Mouse (Mus musculus) hindbrain, embryonic 16.5 days (tissue): Measurements from ENCODE around the gene Mcu. TPM values are rescaled to one million over a fixed set of nuclear protein-coding genes. Genes with fewer than 3 reads are reported as not detected.

Source experiments
- ATAC-seq: fragments of 200-750 bp; cut with Nextera tagmentation; 2 replicates; pipeline ENCODE4 v1.8.0; 2017; ENCODE audit warnings: moderate TSS enrichment, moderate library complexity
- H3K27ac ChIP-seq: fragments of 300-500 bp; sonication (generic); 2 replicates; pipeline ENCODE4 v1.5.1; 2014; ENCODE audit warnings: low read depth, mild to moderate bottlenecking, control low read depth, low read length, moderate library complexity
- H3K27me3 ChIP-seq: fragments of 300-500 bp; sonication (generic); replicated peaks from 2 replicates; pipeline ENCODE4 v1.6.1; 2014; ENCODE audit warnings: low read length; ENCODE audit not compliant: control insufficient read depth, insufficient read depth
- H3K36me3 ChIP-seq: fragments of 300-500 bp; sonication (generic); 2 replicates; pipeline ENCODE4 v1.6.1; 2014; ENCODE audit warnings: mild to moderate bottlenecking, low read length, moderate library complexity, mixed read lengths; ENCODE audit not compliant: control insufficient read depth, insufficient read depth
- H3K4me1 ChIP-seq: fragments of 300-500 bp; sonication (generic); 2 replicates; pipeline ENCODE4 v1.6.1; 2014; ENCODE audit warnings: low read depth, low read length; ENCODE audit not compliant: control insufficient read depth, insufficient read depth
- H3K4me2 ChIP-seq: fragments of 300-500 bp; sonication (generic); 2 replicates; pipeline ENCODE4 v1.6.1; 2014; ENCODE audit warnings: mild to moderate bottlenecking, low read length, control low read depth, moderate library complexity
- H3K4me3 ChIP-seq: fragments of 300-500 bp; sonication (generic); 2 replicates; pipeline ENCODE4 v1.5.1; 2014; ENCODE audit warnings: mild to moderate bottlenecking, low read length, control low read depth, moderate library complexity
- H3K9ac ChIP-seq: fragments of 300-500 bp; sonication (generic); 2 replicates; pipeline ENCODE4 v1.6.1; 2014; ENCODE audit warnings: low read depth, mild to moderate bottlenecking, control low read depth, low read length, moderate library complexity
- H3K9me3 ChIP-seq: fragments of 300-500 bp; sonication (generic); 2 replicates; pipeline ENCODE4 v1.6.1; 2014; ENCODE audit warnings: mild to moderate bottlenecking, low read length, moderate library complexity; ENCODE audit not compliant: control insufficient read depth
- WGBS: fragments of 180-500 bp; shearing (Covaris S2); extraction: QIAGEN DNeasy Blood & Tissue Kit; methylation state at CpG from one replicate; pipeline ENCODE4 v1.1.7; 2014; 5-methylcytosine and 5-hydroxymethylcytosine counted together
- polyA plus RNA-seq: library from polyadenylated mRNA; unstranded; fragments of >200 nt; fragmentation: Nextera tagmentation; extraction: Ambion mirVana; gene quantifications from 2 replicates; pipeline ENCODE4 v1.2.1, GENCODE M21; 2015

The Mcu gene
- polyA plus RNA-seq, 1 experiment from 2014 or later = 35.7 TPM

DNA sequence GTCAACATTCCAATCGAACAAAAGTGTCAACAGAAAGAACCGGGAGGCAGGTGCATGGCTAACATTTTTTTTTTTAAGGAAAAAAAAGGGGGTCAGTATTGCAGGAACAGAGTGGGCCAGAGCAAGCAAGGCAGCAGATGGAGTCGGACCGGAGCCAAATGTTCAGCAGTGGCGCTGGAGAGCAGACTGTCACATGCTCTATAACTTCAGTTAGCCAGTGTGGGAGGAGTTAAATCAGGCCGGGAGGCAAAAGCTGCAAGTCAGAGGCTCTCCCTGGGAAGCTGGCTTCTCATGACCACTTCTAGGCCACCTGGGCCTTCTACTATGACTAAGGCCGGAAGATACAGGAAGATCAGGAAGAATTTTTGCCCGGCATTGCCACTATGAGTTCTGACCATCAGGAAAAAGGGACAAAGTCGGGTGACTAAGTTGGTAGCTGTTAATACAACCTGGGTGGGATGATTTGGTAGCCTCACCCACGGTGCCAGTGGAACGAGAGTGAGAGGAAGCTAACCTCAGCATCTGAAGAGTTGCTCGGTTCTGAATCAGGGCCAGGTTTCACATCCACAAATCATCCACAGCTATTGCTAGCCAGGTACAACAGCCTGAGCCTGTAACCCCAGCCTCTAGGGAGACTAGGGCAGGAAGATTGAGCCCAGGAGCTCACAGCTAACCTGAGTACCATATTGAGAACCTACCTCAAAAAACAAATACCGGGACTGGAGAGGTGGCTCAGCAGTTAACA is 22.5 kb downstream of the Mcu start:
- no peak overlapping the region for H3K27ac ChIP-seq

DNA sequence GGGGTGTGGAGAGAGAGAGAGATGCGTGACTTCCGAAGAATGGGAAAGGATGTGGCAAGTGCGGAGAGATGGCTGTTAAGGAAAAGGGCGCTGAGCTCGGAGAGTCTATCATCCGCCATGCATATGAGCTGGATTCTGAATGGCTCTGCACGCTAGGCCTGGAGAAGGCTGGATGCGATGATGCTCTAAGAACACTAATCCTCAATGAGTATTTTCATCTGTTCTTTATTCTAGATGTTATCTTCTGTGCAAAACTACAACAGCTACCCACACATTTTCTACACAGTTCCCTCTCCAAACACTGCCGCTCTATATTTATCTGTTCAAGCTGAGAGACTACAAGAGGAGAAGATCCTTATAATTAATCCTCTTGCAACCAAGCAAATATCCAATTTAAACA is 25.9 kb downstream of the Mcu start:
- H3K4me1 ChIP-seq = no peaks in the 10 kb centered on the region
- no peak overlapping the region for H3K4me2 ChIP-seq
- no peak overlapping the region for H3K9ac ChIP-seq
- WGBS = 94% methylated on average over 9 of the region's 9 CpGs
- no peaks in the 10 kb centered on the region for H3K9me3 ChIP-seq
- no peaks in the 10 kb centered on the region for H3K36me3 ChIP-seq
- H3K27ac ChIP-seq = no peak overlapping the region
- no peaks in the 10 kb centered on the region for H3K27me3 ChIP-seq
- H3K4me3 ChIP-seq = no peak overlapping the region
- ATAC-seq = no peak

More for the DNA sequence above, 22.5 kb downstream of the Mcu start:
- H3K4me1 ChIP-seq = no peaks in the 10 kb centered on the region
- no peak overlapping the region for H3K9ac ChIP-seq
- no peaks in the 10 kb centered on the region for H3K9me3 ChIP-seq
- WGBS = 80% methylated on average over 13 of the region's 13 CpGs
- peak; percentile 81 for ATAC-seq
- H3K36me3 ChIP-seq = no peaks in the 10 kb centered on the region
- no peak overlapping the region for H3K4me3 ChIP-seq
- H3K4me2 ChIP-seq = no peak overlapping the region
- H3K27me3 ChIP-seq = no peaks in the 10 kb centered on the region

DNA sequence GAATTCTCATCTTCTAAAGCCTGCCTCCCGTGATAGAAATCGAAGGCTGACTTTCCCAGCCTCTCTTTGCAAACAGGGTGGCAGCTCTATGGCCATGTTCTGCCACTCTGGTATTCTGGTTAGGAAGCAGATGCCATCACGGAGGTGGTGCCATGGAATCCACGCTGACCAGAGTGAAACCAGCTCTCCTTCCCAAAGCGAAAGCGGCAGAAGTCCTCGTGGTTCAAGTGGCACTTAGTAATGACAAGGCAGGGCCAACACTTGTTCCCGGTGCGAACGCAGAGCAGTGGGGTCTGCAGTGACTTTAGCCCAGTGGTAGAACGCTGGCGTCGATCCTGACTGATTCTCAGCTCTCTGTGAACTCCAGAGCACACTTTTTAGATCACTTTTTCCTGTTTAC is 26.6 kb downstream of the Mcu start:
- H3K27me3 ChIP-seq = no peaks in the 10 kb centered on the region
- no peak overlapping the region for H3K9ac ChIP-seq
- H3K36me3 ChIP-seq = no peaks in the 10 kb centered on the region
- H3K4me2 ChIP-seq = no peak overlapping the region
- no peaks in the 10 kb centered on the region for H3K4me1 ChIP-seq
- ATAC-seq = no peak
- no peak overlapping the region for H3K27ac ChIP-seq
- 92% methylated on average over 13 of the region's 13 CpGs for WGBS
- H3K4me3 ChIP-seq = no peak overlapping the region
- H3K9me3 ChIP-seq = no peaks in the 10 kb centered on the region

DNA sequence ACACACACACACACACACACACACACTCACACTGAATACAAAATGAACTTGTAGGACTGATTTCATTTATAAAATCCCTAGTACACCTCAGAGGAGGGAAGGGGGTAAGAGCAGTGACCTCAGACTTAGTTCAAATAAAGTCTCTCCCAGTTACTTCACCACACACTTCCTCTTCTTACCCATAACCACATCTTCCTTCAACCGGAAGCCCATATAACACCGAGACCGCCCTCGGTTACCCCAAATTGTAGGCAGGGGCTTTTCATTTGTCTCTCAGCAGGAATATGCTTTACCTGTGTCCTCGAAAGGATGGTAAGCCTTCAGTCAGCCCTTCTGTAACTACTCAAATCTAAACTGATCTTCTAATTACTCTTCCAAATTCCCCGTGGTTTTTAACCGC is 27.1 kb downstream of the Mcu start:
- Histone ChIP-seq H3K9me3 (no peaks in the 10 kb centered on the region), H3K9ac (no peak overlapping the region), H3K27ac (no peak overlapping the region), H3K36me3 (no peaks in the 10 kb centered on the region), H3K4me3 (no peak overlapping the region), H3K27me3 (no peaks in the 10 kb centered on the region), H3K4me2 (no peak overlapping the region), H3K4me1 (no peaks in the 10 kb centered on the region)
- WGBS = 85% methylated on average over 7 of the region's 7 CpGs
- no peak for ATAC-seq

DNA sequence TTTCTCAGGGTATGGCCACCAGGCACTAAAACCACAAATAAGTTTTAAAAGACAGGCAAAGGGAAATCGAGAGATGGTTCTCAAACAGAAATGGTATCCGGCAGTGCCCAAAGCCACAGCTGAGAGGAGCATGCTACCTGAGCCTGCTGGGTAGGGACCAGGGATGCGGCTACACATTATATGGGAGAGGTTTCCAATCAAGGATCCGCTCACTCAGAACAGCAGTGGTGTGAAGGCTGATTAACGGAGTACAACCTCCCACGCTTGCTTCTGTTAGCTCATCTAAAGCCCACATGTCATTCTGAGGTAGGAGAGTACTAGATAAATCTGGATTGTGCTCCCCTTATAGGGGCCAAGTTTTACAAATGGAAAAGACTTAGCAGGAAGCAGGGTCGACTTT is 28.4 kb downstream of the Mcu start:
- WGBS = 89% methylated on average over 7 of the region's 7 CpGs
- no peaks in the 10 kb centered on the region for H3K4me1 ChIP-seq
- no peaks in the 10 kb centered on the region for H3K36me3 ChIP-seq
- H3K4me3 ChIP-seq = no peak overlapping the region
- H3K9me3 ChIP-seq = no peaks in the 10 kb centered on the region
- no peak for ATAC-seq
- no peaks in the 10 kb centered on the region for H3K27me3 ChIP-seq
- no peak overlapping the region for H3K27ac ChIP-seq
- H3K4me2 ChIP-seq = no peak overlapping the region
- H3K9ac ChIP-seq = no peak overlapping the region

DNA sequence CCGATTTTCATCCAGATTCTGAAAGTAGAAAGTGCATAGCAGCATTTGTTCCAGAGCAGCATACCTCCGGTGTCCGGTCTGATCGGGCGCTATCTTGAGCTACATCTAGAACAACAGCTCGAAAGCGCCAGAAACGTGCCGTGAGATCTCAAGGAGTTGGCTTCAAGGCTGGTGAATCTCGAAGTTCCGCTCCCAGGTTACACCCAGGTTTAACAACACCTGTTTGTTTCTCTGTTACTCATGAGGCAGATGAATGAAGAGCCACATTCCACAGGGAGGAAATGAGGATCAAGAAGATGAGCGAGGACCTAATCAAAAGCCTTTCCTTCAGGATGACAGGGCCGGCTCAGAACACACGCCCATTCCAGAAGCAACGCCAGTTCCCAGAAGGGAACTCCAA is 29.7 kb downstream of the Mcu start:
- no peaks in the 10 kb centered on the region for H3K27me3 ChIP-seq
- H3K9ac ChIP-seq = no peak overlapping the region
- no peak overlapping the region for H3K27ac ChIP-seq
- no peak for ATAC-seq
- 95% methylated on average over 15 of the region's 15 CpGs for WGBS
- H3K4me1 ChIP-seq = no peaks in the 10 kb centered on the region
- H3K36me3 ChIP-seq = no peaks in the 10 kb centered on the region
- no peak overlapping the region for H3K4me2 ChIP-seq
- H3K4me3 ChIP-seq = no peak overlapping the region
- no peaks in the 10 kb centered on the region for H3K9me3 ChIP-seq

DNA sequence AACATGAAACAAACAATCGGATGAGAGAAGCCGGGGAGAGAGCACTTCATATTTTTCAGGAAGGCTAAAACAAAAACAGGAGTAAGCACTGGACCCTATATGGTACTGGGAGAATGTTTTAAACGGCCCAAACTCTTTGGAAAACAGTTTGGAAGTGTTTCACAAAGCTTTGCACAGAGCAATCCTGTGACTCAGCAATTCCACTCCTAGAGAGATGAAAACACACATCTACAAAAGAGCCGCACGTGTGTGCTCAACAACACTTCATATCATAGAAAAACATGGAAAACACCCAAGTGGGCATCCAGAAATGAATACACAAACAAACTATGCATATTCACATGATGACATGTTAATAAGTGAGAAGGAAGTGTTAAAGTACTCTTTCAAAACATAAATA is 30.9 kb downstream of the Mcu start:
- Histone ChIP-seq H3K4me3 (no peak overlapping the region), H3K9ac (no peak overlapping the region), H3K27ac (no peak overlapping the region), H3K4me2 (no peak overlapping the region), H3K27me3 (no peaks in the 10 kb centered on the region), H3K4me1 (no peaks in the 10 kb centered on the region), H3K36me3 (no peaks in the 10 kb centered on the region), H3K9me3 (no peaks in the 10 kb centered on the region)
- ATAC-seq = no peak
- WGBS = 89% methylated on average over 5 of the region's 5 CpGs

DNA sequence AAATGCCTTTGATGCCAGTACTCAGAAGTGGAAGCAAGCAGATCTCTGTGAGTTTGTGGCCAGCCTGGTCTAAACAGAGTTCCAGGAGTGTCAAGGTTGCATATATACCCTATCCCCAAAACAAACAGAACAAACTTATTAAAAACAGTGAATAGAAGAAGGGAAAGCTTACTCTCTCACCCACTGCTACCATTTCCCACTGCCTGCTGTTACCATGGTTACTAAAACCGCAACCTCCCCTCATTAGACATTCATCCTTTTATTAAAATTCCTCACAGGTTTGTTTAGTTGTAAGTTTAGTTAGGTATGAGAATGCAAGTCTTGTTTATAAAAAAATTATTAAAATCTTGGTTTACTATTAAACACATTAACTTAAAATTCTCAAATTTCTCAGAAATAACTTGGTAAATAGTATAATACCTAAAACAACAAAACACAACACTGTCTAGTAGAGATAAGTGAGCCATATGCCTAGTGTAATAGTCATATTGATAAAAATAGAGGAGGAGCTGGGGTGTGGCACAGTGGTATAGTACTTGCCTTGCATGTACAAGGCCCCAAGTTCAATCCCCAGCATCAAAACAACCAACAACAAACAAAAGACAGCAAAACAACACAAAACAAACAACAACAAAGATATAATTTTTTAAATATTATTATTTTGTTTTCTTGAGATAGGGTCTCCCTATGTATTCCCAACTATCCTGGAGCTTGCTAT is 34.5 kb downstream of the Mcu start:
- Histone ChIP-seq H3K4me1 (no peaks in the 10 kb centered on the region; the same call in 1 of the 2 replicates), H3K4me3 (no peak overlapping the region), H3K27ac (no peak overlapping the region), H3K9ac (no peak overlapping the region), H3K4me2 (no peak overlapping the region), H3K36me3 (no peaks in the 10 kb centered on the region), H3K27me3 (no peaks in the 10 kb centered on the region), H3K9me3 (no peaks in the 10 kb centered on the region)
- 49% methylated on average over 1 of the region's 1 CpGs for WGBS
- ATAC-seq = no peak

DNA sequence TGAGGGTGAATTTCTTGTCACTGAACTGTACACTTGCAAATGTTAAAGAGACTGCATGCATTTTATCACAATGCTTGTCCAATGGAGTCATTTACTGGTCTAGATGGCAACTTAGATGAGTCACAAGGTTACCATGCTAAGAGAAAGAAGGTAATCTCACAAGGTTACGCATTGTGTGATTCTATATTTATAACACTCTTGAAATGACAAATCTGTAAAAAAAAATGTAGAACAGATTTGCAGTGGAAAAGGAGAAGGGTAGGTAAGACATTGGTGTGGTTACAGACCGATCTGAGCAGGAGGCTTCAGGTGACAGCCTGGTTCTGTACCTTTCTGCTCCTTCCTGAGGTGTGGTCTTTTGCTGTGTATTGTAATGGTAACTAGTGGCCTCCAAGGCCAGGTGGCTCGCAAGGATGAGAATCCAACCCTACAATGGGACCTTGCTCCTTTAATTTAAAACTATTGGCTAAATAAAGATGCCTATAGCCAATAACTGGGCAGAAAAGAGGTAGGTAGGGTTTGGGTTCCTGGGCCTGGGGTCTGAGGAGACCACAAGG is 35.8 kb downstream of the Mcu start:
- Histone ChIP-seq H3K27me3 (no peaks in the 10 kb centered on the region), H3K4me1 (peaks cover 4% of the 10 kb centered on the region; the same call in 1 of the 2 replicates), H3K9ac (no peak overlapping the region), H3K4me2 (no peak overlapping the region), H3K27ac (no peak overlapping the region), H3K9me3 (no peaks in the 10 kb centered on the region), H3K4me3 (no peak overlapping the region), H3K36me3 (no peaks in the 10 kb centered on the region)
- WGBS = 95% methylated on average over 3 of the region's 3 CpGs
- no peak for ATAC-seq
